Mouse (Mus musculus) spleen, postnatal 36 days (tissue): ENCODE data around the gene Macc1.

Experiments
- DNase-seq, 2 experiments: peaks; one replicate each; pipeline ENCODE4 v3.0.0; 2022; ENCODE audit warnings: low spot score in 2 of 2, mixed read lengths in 1 of 2

Macc1 gene

DNA sequence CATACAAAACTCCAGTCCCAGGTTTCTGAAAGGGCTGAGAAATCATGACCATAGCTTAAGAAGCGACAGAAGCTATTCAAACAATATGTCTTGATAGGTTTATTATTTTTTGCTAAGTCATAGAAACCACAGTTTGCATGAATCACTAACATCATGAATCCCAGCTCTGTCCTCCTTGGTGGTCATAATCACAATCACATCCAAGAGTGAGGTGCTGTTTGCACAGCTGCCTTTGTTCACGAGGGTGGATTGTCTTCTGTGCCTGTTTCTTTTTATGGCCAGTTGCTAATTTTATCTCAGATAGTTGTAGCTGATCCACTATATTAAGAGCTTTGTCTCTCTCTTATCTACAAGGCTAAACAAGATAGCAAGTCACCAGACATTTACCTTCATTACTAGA is 72.6 kb downstream of the Macc1 start:
- DNase-seq = no peak

DNA sequence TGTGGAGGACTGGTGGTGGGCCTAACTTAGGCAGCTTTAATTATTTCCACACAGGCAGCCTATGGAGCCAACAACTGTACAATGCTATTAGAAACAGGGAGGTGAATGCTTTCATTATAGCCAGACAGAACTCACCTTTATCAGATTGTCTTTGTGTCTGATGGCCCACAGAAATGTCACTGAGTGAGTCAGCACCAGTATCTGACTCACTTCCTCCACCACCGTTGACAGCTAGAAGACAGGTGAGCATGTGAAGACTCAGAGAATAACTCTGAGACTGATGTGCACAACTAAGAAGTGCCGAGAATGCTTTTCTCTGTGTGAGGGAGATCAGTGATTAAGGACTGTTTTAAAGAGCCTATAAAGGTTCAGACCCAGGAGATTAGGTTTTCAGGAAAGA is 73.9 kb downstream of the Macc1 start:
- no peak for DNase-seq

DNA sequence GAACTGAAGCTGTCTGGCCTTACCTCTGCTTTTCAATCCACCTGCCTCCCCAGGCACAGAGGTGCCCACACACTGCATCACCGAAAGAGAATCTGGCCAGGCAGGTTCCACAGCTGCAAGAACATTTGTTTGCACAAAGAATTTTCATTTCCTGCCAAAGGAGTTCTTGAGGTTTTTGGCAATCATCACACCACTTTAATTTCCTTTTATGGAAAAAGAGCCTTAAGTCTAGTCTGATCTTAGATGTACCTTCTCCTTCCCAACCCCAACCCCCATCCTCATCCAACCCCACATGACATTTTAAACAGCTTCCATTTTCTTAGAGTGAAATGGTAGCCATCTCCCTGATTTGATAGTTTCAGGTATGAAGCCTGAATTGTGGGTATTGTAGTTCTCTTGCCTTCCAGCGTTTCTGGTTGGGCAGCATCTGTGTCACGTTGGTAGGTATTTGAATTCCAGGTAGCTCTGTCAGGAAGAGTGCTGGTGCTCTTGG is 76.2 kb downstream of the Macc1 start:
- no peak for DNase-seq

DNA sequence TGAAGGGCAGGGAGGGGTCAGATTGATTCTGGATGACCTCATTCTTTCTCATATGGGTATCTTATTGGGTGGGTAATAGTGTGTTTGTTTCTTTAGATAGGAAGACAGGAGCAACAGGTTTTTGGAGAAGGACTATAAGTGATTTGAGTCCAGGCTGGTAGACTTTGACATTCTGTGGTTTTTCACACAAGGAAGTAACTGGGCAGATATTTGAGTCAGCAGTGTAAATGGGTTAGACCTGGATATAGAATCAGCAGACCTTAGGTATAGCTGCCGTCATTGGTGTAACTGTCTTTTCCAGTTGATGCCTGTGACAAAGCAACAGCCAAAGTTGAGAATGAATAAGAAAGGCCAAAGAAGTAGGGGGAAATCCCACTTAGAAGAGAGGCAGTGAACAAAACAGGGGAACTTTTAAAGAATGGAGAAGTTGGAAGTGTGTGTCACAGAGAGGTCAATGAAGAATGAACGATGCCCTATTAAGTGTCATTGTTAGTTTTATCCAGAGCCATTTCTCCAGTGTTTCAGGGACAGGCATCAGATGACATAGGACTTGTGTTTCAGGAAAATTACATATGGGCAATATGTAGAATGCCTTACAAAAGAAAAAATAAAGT is 84.1 kb downstream of the Macc1 start:
- DNase-seq = no peak

DNA sequence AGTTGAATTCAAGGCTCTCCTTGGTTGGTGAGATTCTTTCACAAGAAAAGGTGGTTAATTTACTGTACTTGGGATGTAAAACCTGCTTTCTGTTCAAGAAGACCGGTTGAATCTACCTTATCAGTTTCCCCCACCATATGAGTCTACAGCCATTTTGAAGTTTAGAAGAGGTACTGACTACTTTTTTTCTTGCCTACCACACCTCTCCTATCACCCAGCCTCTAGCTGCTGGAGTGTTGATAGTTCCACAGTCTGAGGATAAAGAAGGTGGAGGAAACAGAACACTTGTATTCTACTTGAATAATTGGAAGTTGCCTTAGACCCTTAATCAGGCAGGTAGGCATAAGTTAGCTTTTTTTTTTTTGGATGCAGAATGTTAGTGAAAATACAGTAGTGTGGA is 88.2 kb downstream of the Macc1 start:
- DNase-seq = no peak

DNA sequence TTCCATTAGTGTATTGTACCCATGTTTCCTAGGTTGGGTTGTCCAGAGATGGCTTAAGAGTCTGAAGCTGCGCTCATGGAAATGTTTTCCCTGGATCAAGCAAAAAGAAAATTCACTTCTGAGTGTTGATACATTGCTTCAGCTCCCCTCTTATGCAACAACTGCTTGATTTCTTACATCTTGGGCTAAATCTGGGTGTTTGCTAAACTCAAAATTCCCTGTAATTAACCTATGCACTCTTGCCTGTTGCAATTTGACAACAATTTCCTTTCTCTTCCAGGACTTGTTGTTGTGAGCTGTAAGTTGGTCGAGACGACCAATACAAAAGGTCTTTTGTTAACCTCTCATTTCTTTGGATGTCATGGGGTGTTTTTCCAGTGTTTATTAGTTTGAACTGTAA is 88.7 kb downstream of the Macc1 start:
- DNase-seq = no peak

DNA sequence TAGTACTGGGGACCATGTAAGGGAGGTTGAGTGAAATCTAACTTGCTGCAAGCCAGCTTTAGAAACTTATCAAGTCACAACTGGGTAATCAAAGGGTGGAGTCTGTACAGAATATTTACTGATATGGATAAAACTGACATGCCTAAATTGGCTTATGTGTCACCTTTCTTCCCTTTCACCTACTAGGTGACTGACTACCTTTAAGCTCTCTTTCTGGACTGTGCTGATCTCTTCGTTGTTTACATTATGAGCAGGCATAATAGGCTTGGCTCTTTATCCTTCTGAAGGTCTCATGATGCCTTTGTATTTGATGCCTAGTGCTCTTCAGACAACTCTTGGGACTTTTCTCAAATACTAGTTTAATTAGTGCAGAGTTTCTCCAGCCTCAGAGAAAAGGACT is 90.7 kb downstream of the Macc1 start:
- DNase-seq = no peak

DNA sequence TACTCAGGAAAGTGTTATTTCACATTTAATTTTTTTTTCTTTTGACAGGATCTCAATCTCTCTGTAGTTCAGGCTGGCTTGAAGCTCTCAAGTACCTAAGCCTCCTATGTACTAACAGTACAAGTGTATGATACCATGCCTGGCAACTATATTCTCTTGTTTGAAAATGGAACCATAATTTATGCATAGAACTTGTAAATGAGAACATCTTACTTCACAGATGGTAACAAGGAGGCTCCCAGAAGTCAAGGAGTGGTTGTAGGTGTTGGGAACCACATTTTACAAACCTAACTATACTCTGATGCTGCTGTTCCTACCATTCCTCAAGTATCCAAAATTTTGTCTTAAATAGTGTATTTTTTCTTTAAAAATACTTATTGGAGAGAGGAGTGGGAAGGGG is 96.5 kb downstream of the Macc1 start:
- DNase-seq = no peak

DNA sequence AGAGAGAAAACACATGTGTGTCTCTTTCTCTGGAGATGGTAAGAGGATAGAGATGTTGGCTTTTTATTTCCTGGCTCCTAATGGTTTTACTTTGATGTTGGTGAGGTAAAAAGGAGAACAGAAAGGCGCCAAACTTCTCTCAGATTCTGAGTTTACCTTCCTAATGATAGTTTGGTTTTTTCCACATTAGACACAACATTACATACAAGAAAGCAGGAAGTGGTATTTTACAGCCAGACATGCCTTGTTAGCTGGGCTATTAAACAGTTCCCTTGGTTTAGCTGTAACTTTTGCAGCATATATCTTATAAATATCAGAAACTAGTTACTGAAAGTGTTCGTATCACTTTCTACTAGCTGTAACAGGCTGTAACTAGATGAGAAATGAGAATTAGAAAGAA is 96.9 kb downstream of the Macc1 start:
- no peak for DNase-seq

DNA sequence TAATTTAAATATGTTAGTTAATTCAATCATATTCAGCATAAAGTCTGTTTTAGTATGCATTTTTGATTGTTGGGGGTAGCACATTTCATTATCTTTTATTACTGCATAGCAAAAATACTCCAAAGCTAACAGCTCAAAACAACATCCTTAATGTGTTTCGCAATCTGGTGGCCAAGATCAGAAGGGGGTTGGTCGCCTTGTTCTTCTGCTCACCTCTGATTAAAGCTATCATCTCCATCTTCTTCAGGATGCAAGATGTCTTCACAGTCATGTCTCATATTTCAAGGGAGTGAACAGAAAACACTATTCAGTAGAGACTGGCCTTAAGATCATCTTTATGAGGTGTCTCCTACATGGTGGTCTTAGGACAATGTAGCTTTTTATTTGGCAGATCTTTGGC is 97.9 kb downstream of the Macc1 start:
- no peak for DNase-seq

DNA sequence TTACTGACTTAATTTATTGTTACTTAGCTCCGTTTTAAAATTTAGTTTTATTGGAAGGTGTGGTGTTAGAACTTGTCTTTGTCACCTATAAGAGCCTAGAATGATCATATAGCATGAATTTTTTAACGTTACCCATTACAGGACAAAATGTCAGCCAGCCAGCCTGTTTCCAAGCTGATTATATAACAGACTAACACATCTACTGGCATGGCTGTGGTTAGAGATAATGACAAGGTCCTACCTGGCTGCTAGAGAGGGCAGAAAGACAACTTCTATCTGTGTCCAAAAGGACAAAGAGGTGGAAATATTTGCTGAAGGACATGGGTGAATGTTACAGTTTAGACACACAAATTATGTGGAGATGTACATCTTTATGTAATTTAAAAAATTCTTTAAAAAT is 101.8 kb downstream of the Macc1 start:
- DNase-seq = no peak

DNA sequence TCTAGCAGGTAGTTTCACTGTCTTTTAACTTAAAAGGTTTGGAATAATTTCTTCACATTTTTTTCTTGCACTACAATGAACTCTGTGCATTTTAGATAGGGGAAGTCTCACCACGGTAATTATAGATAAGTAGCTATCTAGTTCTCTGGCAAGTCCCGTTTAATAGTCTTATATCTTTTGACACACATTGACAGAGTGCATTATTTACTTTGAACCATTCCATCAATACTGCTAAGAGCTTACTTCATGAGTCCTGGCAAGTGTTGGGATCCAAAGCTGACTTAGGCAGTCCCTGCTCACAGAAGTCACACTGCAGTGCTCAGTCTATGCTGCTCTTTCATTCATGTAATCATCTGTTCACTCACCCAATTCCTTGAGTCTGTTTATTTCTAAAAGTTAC is 111.7 kb downstream of the Macc1 start:
- DNase-seq = no peak

DNA sequence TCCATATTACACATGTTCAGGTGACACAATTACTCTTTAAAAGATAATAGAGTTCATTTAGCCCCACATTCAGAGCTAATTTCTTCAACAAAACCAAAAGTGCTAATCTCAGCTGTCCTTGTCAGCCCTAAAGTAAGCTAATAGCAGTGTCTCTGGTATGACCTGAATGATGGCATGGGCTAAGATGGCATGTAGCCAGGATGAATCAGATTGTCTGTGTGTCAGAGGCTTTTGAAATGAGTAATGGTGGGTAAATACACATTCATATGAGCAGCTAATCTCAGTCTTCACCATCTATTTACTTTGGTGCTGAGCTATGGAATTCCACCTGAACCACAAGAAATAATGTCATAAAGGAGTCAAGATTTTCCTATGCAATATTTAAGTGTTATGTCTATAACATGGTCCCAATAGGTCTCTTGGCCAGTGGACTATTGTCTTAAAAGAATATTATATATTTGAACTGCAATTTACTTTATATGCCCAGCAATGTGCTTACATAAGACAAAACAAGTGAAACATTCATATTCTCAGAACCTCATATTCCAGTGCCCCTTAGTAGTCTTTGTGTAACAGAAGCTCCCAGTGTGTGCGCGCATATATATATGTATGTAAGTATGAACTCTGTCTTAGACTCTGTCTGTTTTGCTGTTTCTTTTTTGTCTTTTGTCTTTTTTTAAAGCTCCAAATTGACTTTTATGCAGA is 112.3 kb downstream of the Macc1 start:
- no peak for DNase-seq

DNA sequence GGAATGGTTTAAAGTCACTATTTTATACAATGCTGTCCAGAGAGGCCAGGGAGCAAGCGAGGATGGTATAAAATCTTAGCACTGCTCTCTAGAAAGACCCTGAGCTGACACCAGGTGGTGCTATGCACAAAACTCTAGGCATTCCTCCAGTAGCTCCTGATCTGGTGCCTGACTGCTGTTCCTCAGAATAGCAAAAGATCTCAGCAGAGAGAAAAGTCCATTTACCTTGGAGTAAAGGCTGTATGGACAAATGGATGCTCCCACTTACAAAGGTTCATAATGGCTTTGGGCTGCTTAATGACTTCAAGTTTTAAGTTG is 112.8 kb downstream of the Macc1 start:
- DNase-seq = no peak

DNA sequence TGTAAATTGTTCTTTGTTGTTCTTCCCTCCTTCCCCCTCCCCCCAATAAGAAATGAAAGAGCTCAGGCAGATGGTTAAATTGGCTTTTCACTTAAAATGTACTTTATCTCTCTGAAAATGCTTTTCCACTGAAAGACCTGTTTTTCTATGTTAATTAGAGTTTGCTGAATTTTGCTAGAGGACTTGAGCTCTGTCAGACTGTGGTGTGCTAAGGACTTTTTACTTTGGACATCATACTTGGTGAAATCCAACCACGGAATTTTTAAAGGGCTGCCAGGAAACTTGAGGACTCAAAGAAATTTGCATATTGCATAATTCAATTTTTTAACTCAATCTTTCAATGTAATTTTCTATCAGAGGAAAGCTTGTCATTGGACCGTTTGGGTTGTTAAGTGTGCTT is 126.7 kb downstream of the Macc1 start:
- DNase-seq = no peak

DNA sequence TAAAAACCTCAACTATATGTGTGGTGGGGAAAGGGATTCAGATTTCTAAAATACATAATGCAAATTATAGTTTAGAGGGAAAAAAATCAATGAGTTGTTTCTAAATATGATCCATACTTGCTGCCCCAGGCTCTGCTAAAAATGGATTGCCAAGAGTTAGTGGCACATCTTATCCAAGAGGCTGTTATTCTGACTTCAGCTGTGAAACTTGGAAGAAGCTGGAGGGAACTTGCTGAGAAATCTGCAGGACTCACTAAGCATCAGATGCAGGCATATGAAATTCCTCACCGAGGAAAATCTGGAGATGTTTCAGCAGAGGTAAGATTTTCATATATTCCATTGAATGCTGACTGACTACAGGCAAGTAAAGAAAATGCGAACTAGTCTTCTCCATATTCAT is 136.0 kb downstream of the Macc1 start:
- DNase-seq = no peak

DNA sequence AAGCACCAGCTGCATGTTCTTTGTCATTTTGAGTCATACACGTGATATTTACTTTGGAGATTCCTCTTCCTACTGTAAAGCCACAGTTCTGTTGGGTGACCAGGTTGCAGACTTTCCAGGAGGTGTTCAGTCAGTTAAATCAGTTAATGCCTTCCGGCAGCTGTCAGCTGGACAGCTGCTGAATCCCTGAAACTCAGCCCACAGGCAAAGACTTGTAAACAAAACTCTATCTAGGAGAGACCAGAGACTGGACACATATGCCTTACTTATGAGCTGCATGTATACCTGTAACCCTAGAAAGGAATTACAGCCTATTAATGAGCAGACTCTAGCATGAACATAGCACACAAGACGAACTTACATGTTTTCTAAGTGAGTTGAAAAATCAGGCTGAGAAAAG is 137.2 kb downstream of the Macc1 start:
- no peak for DNase-seq

DNA sequence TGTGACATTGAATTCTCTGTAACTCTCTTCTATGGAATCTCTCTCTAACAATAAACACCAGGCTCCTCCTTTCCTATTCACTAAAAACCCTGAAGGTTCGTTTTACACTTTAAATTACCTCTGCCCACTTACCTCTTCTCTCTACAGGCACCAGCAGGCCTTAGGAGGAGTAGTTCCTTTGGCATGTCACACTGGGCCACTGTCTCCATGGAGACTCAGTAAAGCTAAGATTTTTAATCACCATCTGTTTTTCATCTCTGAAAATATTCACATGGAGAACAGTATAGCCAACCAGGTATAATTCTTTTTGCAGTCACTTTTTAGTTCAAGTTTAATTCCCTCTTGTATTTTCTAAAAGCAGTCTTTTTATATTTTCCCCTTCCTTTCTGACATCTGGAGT is 140.0 kb downstream of the Macc1 start:
- no peak for DNase-seq

DNA sequence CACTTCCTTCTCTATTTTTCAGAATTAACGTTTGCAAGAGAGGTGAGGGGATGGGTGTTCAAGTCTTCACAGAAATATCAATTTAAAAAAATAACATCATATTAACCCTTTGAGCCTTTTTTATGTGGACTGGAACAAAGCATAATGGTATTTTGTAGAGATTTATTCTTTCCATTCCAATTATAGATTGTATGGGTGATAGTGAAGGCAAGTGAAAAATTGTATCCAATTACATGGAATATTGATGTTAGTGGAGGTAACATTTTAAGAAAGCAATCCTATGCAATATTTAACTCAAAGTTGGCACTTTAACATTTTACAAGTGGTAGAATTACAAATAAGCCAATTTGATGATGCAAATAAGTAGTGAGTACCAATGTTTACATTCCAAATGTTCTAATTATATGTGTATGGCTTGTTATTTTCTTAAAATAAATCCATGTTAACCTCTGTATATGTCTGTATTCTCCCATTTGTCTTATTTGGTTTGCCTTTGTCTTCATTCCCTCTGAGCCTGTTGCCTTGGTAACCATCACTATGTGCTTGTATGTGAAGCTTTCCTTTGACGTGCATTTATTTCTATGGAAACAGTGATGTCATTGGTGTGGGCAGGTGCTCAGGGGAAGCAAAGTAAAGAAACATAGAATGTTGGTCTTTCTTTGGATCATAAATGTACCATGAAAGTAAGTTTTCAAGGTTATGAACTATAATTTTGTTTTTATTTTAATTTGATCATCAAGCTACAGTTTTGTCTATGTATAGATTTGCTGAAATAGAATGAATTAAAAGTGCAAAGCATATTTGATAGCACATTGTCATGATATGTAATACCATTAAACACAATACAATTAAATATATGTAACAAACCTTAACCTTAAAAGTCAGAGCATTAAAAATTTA is 150.2 kb downstream of the Macc1 start:
- no peak for DNase-seq

DNA sequence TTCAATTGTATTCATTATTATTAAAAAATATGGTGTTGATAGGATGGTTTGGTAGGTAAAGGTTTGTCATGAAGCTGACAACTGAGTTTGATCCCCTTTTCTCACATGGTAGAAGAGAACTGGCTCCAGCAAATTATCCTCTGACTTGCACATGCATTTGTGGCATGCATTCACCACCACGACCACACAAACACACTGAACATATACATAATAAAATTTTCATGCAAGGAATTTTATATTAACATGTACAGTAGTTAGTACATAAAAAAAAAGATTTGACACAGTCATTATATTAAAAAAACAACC is 150.8 kb downstream of the Macc1 start:
- no peak for DNase-seq

DNA sequence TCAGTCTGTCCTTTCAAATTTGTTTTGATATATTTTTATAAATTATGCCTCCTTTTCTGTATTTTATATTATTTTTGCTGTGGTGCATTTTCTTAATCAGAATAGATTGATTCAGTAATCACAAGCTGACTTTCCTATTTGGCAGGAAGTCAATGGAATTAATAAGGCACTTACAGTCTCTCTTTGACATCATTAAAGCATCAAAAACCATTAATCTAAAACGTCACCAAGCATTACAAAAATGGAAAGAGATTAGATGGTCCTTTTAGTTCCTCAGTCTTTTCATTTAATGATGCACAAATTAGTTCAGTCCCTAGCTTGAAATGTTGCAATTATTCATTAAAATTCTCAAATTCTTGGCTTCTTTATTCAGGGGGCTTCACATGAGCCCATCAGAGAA is 153.6 kb downstream of the Macc1 start:
- DNase-seq = no peak

DNA sequence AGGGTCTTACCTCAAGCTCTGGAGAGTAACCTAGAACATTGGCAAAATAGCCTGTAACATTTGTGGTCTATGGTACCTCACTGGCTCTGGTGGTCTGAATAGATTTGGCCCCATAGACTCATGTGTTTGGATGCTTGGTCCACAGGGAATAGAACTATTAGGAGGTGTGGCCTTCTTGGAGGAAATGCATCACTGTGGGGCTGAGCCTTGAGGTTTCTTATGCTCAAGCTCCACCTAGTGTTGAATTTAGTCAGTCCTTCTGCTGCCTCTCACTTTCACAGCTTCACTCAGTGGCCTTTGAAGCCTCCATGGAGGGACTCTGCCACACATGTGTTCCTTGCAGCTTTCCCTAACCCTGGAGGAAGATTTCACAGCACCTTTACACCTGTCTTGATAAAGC is 156.2 kb downstream of the Macc1 start:
- no peak for DNase-seq

DNA sequence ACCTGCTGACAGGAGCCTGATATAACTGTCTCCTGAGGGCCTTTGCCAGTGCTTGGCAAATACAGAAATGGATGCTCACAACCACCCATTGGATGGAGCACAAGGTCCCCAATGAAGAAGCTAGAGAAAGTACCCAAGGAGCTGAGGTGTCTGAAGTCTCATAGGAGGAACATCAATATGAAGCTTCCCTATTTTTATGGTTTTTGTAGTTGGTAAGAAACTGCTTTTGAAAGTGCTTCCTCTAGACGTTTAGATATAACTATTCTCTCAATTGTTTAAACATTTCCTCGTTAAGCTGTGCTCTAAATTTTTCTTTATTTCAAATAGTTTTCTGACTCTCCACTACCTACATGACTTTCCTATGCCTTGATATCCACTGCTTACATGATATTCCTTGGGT is 169.2 kb downstream of the Macc1 start:
- no peak for DNase-seq
